Mouse (Mus musculus) kidney, adult 8-10 months (tissue): ENCODE measurements around the gene Hnrnpa0.
"Not testable (repeated sequence)": the region's sequence is repeated elsewhere in the genome, so short reads cannot be mapped to it uniquely, and the experiment has no call there.

ENCODE experiments used
- DNase-seq, 2 experiments: peaks; one replicate each; pipeline ENCODE4 v3.0.0; 2022

The Hnrnpa0 gene

GRCm38 (mm10) chr13:58128396-58128767 lies at the start of gene Hnrnpa0:
Hnrnpa0 (minus strand) TSS chr13:58128556.
- DNase-seq, result peak; percentile 89 to 90

GRCm38 (mm10) chr13:58177511-58178208 lies 49.3 kb upstream of the Hnrnpa0 start:
- peak; percentile 99 for DNase-seq

GRCm38 (mm10) chr13:58176105-58176504 lies 47.7 kb upstream of the Hnrnpa0 start:
- DNase-seq, result no peak

DNA sequence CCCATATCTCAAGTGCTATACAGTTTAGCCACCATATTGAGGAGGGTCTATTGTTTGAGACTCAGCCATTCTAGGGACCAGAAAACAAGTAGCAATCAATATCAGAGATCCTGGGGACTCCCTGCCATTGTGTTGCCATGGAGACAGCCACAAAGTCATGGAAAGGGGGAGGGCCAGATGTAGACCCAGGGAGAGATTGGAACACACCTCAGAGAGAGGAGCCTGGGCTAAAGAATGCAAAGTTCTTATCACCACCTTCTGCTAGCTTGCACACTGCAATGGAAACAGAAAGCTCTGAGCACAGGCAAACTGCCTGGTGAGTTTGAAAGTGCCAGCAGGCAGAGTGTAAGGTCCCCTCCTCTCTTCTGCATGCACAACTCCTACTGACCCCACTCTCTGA lies 39.8 kb upstream of the Hnrnpa0 start:
- no peak for DNase-seq

DNA sequence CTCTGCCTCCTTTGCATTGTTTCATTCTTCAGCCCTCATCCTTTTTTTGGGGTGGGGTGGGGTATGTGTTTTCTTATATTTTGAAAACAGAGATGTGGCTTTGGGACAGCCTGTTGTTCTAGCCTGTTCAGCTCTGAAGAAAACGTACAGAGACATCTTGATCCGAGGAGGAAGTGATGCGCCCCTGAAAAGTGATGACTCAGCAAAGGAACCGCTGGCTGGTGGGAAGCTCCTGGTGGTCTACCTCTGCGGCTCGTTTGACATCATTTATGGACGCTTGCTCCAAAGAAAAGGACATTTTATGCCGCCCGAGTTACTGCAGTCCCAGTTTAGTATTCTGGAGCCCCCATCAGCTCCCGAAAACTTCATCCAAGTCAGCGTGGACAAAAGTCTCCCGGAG lies 35.0 kb upstream of the Hnrnpa0 start:
- DNase-seq, result no peak

DNA sequence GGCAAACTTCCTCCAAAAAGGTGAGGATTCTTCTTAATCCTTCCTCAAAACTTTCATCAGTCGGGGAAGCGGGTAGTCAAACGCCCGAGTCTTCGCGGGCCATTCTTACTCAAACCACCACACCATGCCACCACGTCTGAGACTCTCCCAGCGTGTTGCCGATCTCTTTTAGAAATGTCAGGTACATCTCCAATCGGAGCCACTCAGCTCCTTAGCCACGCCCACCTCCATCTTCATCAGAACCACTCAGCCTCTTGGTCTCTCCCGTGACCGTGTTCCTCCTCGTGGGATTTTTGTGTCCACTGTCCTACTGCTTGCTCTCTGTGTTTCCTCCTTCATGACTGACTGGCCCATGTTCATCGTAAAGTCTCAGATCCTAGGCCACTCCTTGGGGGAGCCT lies 32.4 kb upstream of the Hnrnpa0 start:
- no peak for DNase-seq

- peak; percentile 80 to 92 for DNase-seq
Measured at GRCm38 (mm10) chr13:58158099-58158912, 29.9 kb upstream of the Hnrnpa0 start.

DNA sequence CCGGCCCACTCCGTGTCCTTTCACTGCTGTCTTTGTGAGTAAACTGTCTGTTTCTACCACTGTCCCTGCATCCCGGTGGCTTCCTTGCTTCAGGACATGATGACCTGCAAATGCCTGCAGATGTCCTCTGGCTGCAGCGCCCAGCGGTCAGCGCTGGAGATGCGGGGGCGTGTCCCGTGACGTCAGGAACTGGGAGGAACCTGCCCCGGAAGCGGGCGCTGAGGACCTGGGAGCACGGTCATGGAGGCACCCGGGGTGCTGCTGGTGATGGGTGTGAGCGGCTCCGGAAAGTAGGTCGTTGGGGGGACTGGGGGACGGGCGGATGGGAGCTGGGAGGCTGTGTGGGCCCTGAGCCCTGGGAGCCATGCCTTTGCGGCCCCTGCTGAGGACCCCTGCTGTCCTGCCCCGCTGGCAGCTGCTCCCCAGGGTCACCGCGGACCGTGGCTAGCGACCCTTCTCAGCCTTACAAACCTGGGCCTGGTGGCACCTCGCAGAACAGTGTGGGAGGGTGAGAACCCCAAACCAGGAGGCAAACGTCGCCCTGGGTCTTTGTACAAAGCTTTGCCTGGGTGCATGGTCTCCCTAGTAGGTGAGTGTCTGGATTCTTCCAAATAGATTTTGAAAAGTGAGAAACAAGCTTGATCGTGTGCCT lies 29.2 kb upstream of the Hnrnpa0 start, which contains the start of gene Idnk:
Gene Idnk, plus strand, starts transcription at position 203 of the 652 bp plus-strand sequence.
- DNase-seq, result peak; percentile 85 to 91

DNA sequence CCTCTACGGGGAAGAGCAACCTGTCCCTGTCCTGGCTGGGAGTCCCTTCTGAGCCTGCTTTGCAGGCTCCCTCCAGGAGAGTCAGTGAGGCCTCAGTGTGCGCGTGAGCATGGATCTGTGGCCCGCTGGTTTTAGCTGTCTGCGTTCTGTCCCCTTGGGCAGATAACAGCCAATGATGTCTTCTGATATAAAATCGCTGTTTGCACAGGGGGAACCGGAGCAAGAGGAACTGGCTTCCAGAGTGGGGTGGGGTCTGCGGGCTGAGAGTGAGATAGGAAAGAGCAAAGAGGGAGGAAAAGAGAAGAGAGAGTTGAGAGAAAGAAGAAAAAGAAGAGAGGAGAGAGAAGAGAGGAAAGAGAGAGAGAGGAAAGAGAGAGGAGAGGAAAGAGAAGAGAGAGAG lies 28.7 kb upstream of the Hnrnpa0 start:
- no peak for DNase-seq

DNA sequence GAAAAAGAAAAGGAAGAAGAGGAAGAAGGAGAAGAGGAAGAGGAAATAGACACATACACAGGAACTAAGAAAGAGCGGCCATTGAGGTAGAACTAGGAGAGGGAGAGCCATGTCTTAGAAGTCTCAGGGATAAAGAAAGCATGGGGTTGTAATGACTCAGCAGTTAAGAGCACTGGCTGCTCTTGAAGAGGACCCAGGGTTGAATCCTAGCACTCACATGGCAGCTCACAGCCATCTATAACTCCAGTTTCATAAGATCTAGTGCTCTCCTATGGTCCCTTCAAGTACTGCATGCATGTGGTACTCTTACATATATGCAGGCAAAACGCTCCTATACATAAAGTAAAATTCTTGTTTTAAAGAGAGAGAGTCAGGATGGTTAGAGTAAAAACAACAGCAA lies 27.7 kb upstream of the Hnrnpa0 start:
- no peak for DNase-seq

- DNase-seq, result no peak
Measured at GRCm38 (mm10) chr13:58150442-58150841, 22.1 kb upstream of the Hnrnpa0 start.

- no peak for DNase-seq
Measured at GRCm38 (mm10) chr13:58149629-58150028, 21.3 kb upstream of the Hnrnpa0 start.

DNA sequence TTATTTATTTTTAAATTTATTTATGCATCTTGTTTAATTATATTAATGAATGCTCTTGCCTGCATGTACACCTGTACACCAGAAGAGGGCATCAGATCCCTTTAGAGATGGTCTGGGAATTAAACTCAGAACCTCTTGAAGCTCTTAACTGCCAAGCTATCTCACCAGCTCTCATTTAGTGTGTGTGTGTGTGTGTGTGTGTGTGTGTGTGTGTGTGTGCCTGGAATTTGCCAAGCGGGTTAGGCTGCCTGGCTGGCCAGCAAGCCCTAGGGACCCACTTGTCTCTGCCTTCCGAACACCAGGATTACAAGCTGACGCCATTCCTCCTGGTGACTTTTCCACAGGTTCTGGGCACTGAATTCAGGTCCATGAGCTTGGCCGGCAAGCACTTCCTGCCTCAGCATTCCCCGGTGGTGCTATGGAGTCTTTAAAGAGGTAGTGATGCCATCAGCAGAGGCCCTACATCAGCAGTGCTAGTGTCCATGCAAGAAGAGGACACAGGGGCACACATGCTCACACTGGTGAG lies 20.7 kb upstream of the Hnrnpa0 start:
- DNase-seq, result peak in 1 of 2 experiments; percentile 26

GRCm38 (mm10) chr13:58148256-58148831 lies 20.0 kb upstream of the Hnrnpa0 start:
- DNase-seq, result peak in 1 of 2 experiments; percentile 36

GRCm38 (mm10) chr13:58147760-58148159 lies 19.4 kb upstream of the Hnrnpa0 start:
- DNase-seq, result no peak

DNA sequence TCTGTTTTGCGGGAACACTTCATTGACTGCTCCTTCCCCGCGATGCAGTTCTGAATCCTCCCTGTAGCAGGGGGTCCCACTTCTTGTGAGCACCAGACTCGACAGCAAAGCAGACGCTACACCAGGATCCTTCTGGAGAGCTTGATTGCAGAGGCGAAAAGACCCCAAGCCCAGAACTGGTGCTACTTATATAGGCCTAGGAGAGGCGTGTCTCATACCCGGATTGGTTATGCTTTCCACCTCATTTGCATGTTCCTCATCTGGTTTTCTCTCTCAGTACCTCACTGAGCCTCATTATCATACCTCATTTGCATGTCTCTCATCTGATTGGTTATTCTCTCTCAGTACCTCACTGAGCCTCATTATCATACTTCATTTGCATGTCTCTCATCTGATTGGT lies 18.2 kb upstream of the Hnrnpa0 start:
- DNase-seq, result not testable (repeated sequence)

DNA sequence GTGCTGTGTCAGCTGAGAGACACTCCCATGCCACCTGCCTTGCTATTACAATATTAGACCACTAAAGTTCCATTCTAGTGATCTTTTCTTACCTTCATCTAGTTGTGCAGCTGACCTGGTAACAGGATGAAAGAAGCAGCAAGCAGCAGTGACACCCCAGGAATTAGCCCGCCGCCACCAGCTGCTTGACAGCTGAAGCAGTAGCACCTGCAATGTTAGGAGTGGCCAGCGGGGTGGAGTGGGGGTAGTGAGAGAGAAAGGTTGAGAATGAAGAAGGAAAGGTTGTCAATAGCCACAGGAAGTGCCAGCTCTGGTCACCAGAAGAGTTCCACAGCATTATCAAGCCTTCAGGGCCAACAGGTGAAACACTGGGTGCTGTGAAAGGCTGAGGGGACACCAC lies 3.3 kb upstream of the Hnrnpa0 start:
- no peak for DNase-seq

- no peak for DNase-seq
Measured at GRCm38 (mm10) chr13:58129687-58130246, 1.4 kb upstream of the Hnrnpa0 start.

- DNase-seq, result peak; percentile 96
Measured at GRCm38 (mm10) chr13:58128768-58129671, 664 bp upstream of the Hnrnpa0 start.

- DNase-seq, result peak in 1 of 2 experiments; percentile 43
Measured at GRCm38 (mm10) chr13:58127766-58128361, 492 bp downstream of the Hnrnpa0 start.
